Comparison of ENCODE assay signal across 16 mouse cellular contexts in genomic region chr15:80577166-80577960, GRCm38 (mm10). TPM values are rescaled to one million over a fixed set of nuclear protein-coding genes. Genes with fewer than 3 reads are reported as not detected.
DNase-seq lines count a peak whose midpoint lies in the region; ATAC-seq and TF ChIP-seq lines count a peak whose summit lies in the region.
"Had no signal": no experiment of that assay in that cellular context is flagged by ENCODE, and none has a peak within 500 bp of the region (broad histone marks: within the 10 kb centered on the region; RNA-seq: fewer than 3 reads in every experiment).

No protein-coding gene starts in this region.

- H3K27ac ChIP-seq in heart, embryonic 15.5 days: no peak overlapping the region
- H3K27ac ChIP-seq in hindbrain, embryonic 10.5 days: 0 out of 2 replicates have a peak overlapping the region, but pooled peaks have one; percentile 45
- H3K27ac ChIP-seq in midbrain, embryonic 15.5 days: no peak overlapping the region
- no peak overlapping the region for H3K27ac ChIP-seq in lung, postnatal 0 days (ENCODE audit: low read length)
- H3K27ac ChIP-seq: limb, embryonic 13.5 days had no signal

- 19% methylated on average over 22 of the region's 22 CpGs for WGBS in heart, embryonic 15.5 days
- WGBS in hindbrain, embryonic 10.5 days: 15% methylated on average over 22 of the region's 22 CpGs
- 9% methylated on average over 22 of the region's 22 CpGs for WGBS in midbrain, embryonic 15.5 days
- WGBS in lung, postnatal 0 days: 22% methylated on average over 22 of the region's 22 CpGs

- no peaks in the 10 kb centered on the region for H3K36me3 ChIP-seq in heart, embryonic 15.5 days
- no peaks in the 10 kb centered on the region for H3K36me3 ChIP-seq in hindbrain, embryonic 10.5 days
- no peaks in the 10 kb centered on the region for H3K36me3 ChIP-seq in midbrain, embryonic 15.5 days (replicated peaks)
- no peaks in the 10 kb centered on the region for H3K36me3 ChIP-seq in lung, postnatal 0 days (ENCODE audit: insufficient read depth, low read length)
- H3K36me3 ChIP-seq: G1E; limb, embryonic 13.5 days had no signal

- TF ChIP-seq CTCF in lung, postnatal 0 days (IDR thresholded peaks at IDR 0.05): no peak

- no peaks in the 10 kb centered on the region for H3K9me3 ChIP-seq in heart, embryonic 15.5 days (replicated peaks)
- H3K9me3 ChIP-seq in hindbrain, embryonic 10.5 days: no peaks in the 10 kb centered on the region
- H3K9me3 ChIP-seq in midbrain, embryonic 15.5 days: no peaks in the 10 kb centered on the region
- H3K9me3 ChIP-seq in lung, postnatal 0 days (ENCODE audit: low read length): no peaks in the 10 kb centered on the region
- H3K9me3 ChIP-seq: G1E; limb, embryonic 13.5 days had no signal

- ATAC-seq in heart, embryonic 15.5 days (replicated peaks; ENCODE audit: insufficient number of reproducible peaks, insufficient read depth, low FRiP score, low read depth): no peak
- ATAC-seq in midbrain, embryonic 15.5 days (replicated peaks): no peak
- no peak for ATAC-seq in lung, postnatal 0 days

- no peak overlapping the region for H3K4me3 ChIP-seq in heart, embryonic 15.5 days
- peak overlapping the region; percentile 29; the same call in 1 of the 2 replicates for H3K4me3 ChIP-seq in hindbrain, embryonic 10.5 days
- no peak overlapping the region for H3K4me3 ChIP-seq in midbrain, embryonic 15.5 days
- no peak overlapping the region for H3K4me3 ChIP-seq in lung, postnatal 0 days (ENCODE audit: low read depth, low read length)
- H3K4me3 ChIP-seq: limb, embryonic 13.5 days had no signal

- no peak for TF ChIP-seq EP300 in lung, postnatal 0 days (IDR thresholded peaks at IDR 0.05)

- peaks cover 4% of the 10 kb centered on the region for H3K4me1 ChIP-seq in heart, embryonic 15.5 days (replicated peaks)
- H3K4me1 ChIP-seq in hindbrain, embryonic 10.5 days (replicated peaks): peaks cover 25% of the 10 kb centered on the region
- peaks cover 12% of the 10 kb centered on the region for H3K4me1 ChIP-seq in midbrain, embryonic 15.5 days
- no peaks in the 10 kb centered on the region for H3K4me1 ChIP-seq in lung, postnatal 0 days (ENCODE audit: insufficient read depth, low read depth, low read length)

- peak overlapping the region; percentile 34 for H3K4me2 ChIP-seq in heart, embryonic 15.5 days
- H3K4me2 ChIP-seq in midbrain, embryonic 15.5 days: peak overlapping the region; percentile 12; the same call in 1 of the 2 replicates
- no peak overlapping the region for H3K4me2 ChIP-seq in lung, postnatal 0 days (replicated peaks; ENCODE audit: low read depth, low read length)
- H3K4me2 ChIP-seq: limb, embryonic 13.5 days had no signal

- intact Hi-C loops in heart, postnatal 14 days (cut with DNase I): no loop called here

- no peak overlapping the region for H3K9ac ChIP-seq in heart, embryonic 15.5 days
- H3K9ac ChIP-seq in midbrain, embryonic 15.5 days: no peak overlapping the region
- no peak overlapping the region for H3K9ac ChIP-seq in lung, postnatal 0 days (replicated peaks; ENCODE audit: low read depth)
- H3K9ac ChIP-seq: limb, embryonic 13.5 days had no signal

- no peak for DNase-seq in heart, postnatal 14 days
- peak; percentile 53 for DNase-seq in ZHBTc4 (ENCODE audit: low read depth, low spot score)
- DNase-seq in hindbrain, embryonic 10.5 days (ENCODE audit: low spot score): no peak
- no peak for DNase-seq in gastrocnemius, adult 18-20 months (ENCODE audit: low spot score)
- DNase-seq in lung, postnatal 0 days (ENCODE audit: low spot score): no peak
- no peak for DNase-seq in ovary, postnatal 10 days (ENCODE audit: low spot score)
- DNase-seq: thymus, postnatal 36 days had no signal

- peaks cover 58% of the 10 kb centered on the region for H3K27me3 ChIP-seq in heart, embryonic 15.5 days
- peaks cover 55% of the 10 kb centered on the region for H3K27me3 ChIP-seq in hindbrain, embryonic 10.5 days (ENCODE audit: insufficient read depth, poor library complexity, severe bottlenecking)
- peaks cover 4% of the 10 kb centered on the region for H3K27me3 ChIP-seq in midbrain, embryonic 15.5 days (replicated peaks)
- 0 out of 2 replicates have a peak, but pooled peaks cover 3% of the 10 kb centered on the region for H3K27me3 ChIP-seq in lung, postnatal 0 days (replicated peaks; ENCODE audit: insufficient read depth, low read length)

RNA-seq across cellular contexts. Expression of gene Grap2, which starts 5.0 kb away (rescaled TPM):
- 2.6 and 6.0 TPM in 2 replicates for polyA plus RNA-seq in heart, embryonic 15.5 days (2015; fragmentation: Nextera tagmentation; extraction: Ambion mirVana)
- total RNA-seq in heart, postnatal 14 days (2021): 1 to 10 TPM; 1.7 to 5.4 TPM
- polyA plus RNA-seq in hindbrain, embryonic 10.5 days (2016; fragmentation: Nextera tagmentation; extraction: Ambion mirVana): 1.3 and 2.0 TPM in 2 replicates
- 0.41 and 0.46 TPM in 2 replicates for polyA plus RNA-seq in midbrain, embryonic 15.5 days (2015; fragmentation: Nextera tagmentation; extraction: Ambion mirVana)
- under 1 TPM; 0.18 to 0.31 TPM for total RNA-seq in gastrocnemius, adult 18-20 months (2021)
- 1.9 and 2.2 TPM in 2 replicates for polyA plus RNA-seq in lung, postnatal 0 days (2015; fragmentation: Nextera tagmentation; extraction: Ambion mirVana)

RNA-seq across cellular contexts. Expression of gene Enthd1, which starts 12.4 kb away (rescaled TPM):
- polyA plus RNA-seq in heart, embryonic 15.5 days (2015; fragmentation: Nextera tagmentation; extraction: Ambion mirVana): not detected in 2 replicates
- total RNA-seq in heart, postnatal 14 days (2021): not detected
- not detected in 2 replicates for polyA plus RNA-seq in hindbrain, embryonic 10.5 days (2016; fragmentation: Nextera tagmentation; extraction: Ambion mirVana)
- polyA plus RNA-seq in midbrain, embryonic 15.5 days (2015; fragmentation: Nextera tagmentation; extraction: Ambion mirVana): not detected in 2 replicates
- not detected for total RNA-seq in gastrocnemius, adult 18-20 months (2021)
- not detected in 2 replicates for polyA plus RNA-seq in lung, postnatal 0 days (2015; fragmentation: Nextera tagmentation; extraction: Ambion mirVana)
- total RNA-seq: hematopoietic stem cell, adult 5-6 weeks; layer of hippocampus, postnatal 10 days had no signal
- polyA plus RNA-seq: G1E; kidney, embryonic 16.5 days; limb, embryonic 13.5 days; lung, embryonic 16.5 days; stomach, embryonic 14.5 days had no signal
